Mouse (Mus musculus) liver, embryonic 14.5 days (tissue): Measurements from ENCODE around the gene Cnnm3. TPM values are rescaled to one million over a fixed set of nuclear protein-coding genes. Genes with fewer than 3 reads are reported as not detected.

ENCODE experiments used
- ATAC-seq: fragments of 200-750 bp; cut with Nextera tagmentation; 2 replicates; pipeline ENCODE4 v1.8.0; 2017; ENCODE audit warnings: moderate number of reproducible peaks, mild to moderate bottlenecking, moderate library complexity; ENCODE audit not compliant: insufficient read depth
- DNase-seq, 3 experiments: peaks; one replicate each; pipeline ENCODE4 v3.0.0-alpha.2; 2012 to 2013; ENCODE audit warnings: low read depth in 3 of 3, low spot score in 3 of 3
- H3K27ac ChIP-seq: fragments of 300-500 bp; sonication (generic); 2 replicates; pipeline ENCODE4 v1.5.1; 2014; ENCODE audit warnings: moderate library complexity, mild to moderate bottlenecking, control low read depth, inconsistent platforms
- H3K27me3 ChIP-seq: fragments of 300-500 bp; sonication (generic); 2 replicates; pipeline ENCODE4 v1.6.1; 2014; ENCODE audit warnings: mild to moderate bottlenecking, low read length, moderate library complexity; ENCODE audit not compliant: control insufficient read depth, insufficient read depth
- H3K36me3 ChIP-seq: fragments of 300-500 bp; sonication (generic); replicated peaks from 2 replicates; pipeline ENCODE4 v1.6.1; 2014; ENCODE audit warnings: low read depth; ENCODE audit not compliant: control insufficient read depth, insufficient read depth
- H3K4me1 ChIP-seq, 2 experiments: fragments of 200-500 bp in 1 of 2; fragments of 300-500 bp in 1 of 2; sonication (generic) in 1 of 2; replicated peaks; 2 replicates each; pipeline ENCODE4 v1.6.1; 2012 to 2014; ENCODE audit warnings: antibody characterized with exemption in 1 of 2, inconsistent platforms in 1 of 2, low read length in 1 of 2; ENCODE audit not compliant: control insufficient read depth in 2 of 2, insufficient read depth in 2 of 2
- H3K4me2 ChIP-seq: fragments of 300-500 bp; sonication (generic); 2 replicates; pipeline ENCODE4 v1.6.1; 2014; ENCODE audit warnings: low read depth, mild to moderate bottlenecking, control low read depth, moderate library complexity
- H3K4me3 ChIP-seq, 2 experiments: fragments of 200-500 bp in 1 of 2; fragments of 300-500 bp in 1 of 2; sonication (generic) in 1 of 2; 2 replicates each; pipeline ENCODE4 v1.5.1; 2012 to 2014; ENCODE audit warnings: low read depth in 2 of 2, low read length in 2 of 2, mild to moderate bottlenecking in 2 of 2, control low read depth in 1 of 2, inconsistent platforms in 1 of 2, moderate library complexity in 1 of 2; ENCODE audit not compliant: insufficient read depth in 1 of 2
- H3K9ac ChIP-seq: fragments of 300-500 bp; sonication (generic); replicated peaks from 2 replicates; pipeline ENCODE4 v1.6.1; 2014; ENCODE audit warnings: mild to moderate bottlenecking, control low read depth, moderate library complexity
- H3K9me3 ChIP-seq: fragments of 300-500 bp; sonication (generic); 2 replicates; pipeline ENCODE4 v1.6.1; 2016; ENCODE audit warnings: low read length, mixed read lengths; ENCODE audit not compliant: control insufficient read depth
- CTCF ChIP-seq: IDR thresholded peaks from 2 replicates; pipeline ENCODE4 v1.5.1; 2016; ENCODE audit warnings: antibody characterized with exemption, low read depth, control low read depth
- EP300 ChIP-seq: IDR thresholded peaks from 2 replicates; pipeline ENCODE4 v1.6.1; 2016; ENCODE audit warnings: antibody characterized with exemption, low read depth
- WGBS: fragments of 180-500 bp; shearing (Covaris S2); extraction: QIAGEN DNeasy Blood & Tissue Kit; methylation state at CpG from one replicate; pipeline ENCODE4 v1.1.7; 2014; ENCODE audit not compliant: insufficient replicate concordance; 5-methylcytosine and 5-hydroxymethylcytosine counted together
- polyA plus RNA-seq, 2 experiments: library from polyadenylated mRNA; depleted of rRNA in 1 of 2; stranded (reverse) in 1 of 2; unstranded in 1 of 2; fragments of >200 nt; fragmentation: Nextera tagmentation in 1 of 2; extraction: Ambion mirVana in 1 of 2; gene quantifications; 2 replicates each; pipeline versions ENCODE4 v1.2.1 to v1.2.3; 2012 to 2014

Cnnm3 gene
- polyA plus RNA-seq, 2 experiments = 0.86 to 3.7 TPM

DNA sequence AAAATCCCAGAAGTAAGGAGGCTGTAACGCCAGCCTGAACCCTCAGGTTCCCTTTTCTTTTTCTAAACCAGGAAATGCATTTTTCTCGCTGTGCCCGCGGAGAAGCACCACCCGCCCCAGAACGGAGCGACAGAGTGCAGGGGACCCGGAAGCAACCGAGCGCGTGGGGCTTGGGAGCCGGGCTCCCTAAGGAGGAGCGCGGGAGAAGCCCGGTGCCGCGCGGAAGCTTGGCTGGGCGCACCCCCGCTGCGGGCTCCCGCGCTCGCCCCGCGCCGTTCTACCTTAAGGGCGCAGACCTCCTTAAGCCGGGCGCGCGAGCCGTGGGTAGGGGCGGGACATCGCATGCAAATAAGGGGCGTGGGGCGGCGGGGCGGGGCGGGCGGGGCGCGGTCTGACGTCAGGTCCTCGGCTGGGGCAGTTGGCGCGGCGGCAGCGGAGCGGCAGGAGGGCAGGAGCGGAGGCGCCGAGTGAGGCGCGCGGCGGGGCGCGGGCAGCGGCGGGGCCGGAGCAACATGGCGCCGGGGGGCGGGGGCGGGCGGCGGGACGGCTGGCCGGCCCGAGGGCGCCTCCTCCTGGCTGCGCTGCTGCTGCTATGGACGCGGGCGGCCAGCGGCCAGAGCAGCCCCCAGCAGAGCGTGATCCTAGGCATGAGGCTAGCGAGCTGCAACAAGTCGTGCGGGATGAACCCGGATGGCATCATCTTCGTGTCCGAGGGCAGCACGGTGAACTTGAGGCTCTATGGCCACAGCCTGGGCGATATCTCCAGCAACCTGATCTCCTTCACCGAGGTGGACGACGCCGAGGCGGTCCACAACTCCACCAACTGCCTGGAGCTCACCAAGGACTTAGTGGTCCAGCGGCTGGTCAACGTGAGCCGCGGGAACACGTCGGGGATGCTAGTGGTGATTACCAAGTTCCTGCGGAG is 40.2 kb upstream of the Cnnm3 start, which contains the start of gene Cnnm4:
Gene Cnnm4 (plus strand): TSS at position 440 of the 925 bp plus-strand sequence.
- under 1% methylated on average over 80 of the region's 98 CpGs for WGBS

DNA sequence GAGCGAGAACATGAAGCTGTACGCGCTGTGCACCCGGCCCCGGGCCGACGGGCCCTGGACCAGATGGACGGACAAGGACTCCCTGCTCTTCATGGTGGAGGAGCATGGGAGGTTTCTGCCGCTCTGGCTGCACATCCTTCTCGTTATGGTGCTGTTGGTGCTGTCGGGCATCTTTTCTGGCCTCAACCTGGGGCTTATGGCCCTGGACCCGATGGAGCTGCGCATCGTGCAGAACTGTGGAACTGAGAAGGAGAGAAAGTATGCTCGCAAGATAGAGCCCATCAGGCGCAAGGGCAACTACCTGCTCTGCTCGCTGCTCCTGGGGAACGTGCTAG is 39.6 kb upstream of the Cnnm3 start:
- H3K9ac ChIP-seq = peak overlapping the region; percentile 64
- no peaks in the 10 kb centered on the region for H3K9me3 ChIP-seq

More for the DNA sequence above, 40.2 kb upstream of the Cnnm3 start, which contains the start of gene Cnnm4:
- H3K36me3 ChIP-seq = no peaks in the 10 kb centered on the region
- no peaks in the 10 kb centered on the region for H3K9me3 ChIP-seq
- H3K27ac ChIP-seq = peak within 1 kb of the TSS; percentile 61
- H3K4me2 ChIP-seq = peak within 1 kb of the TSS; percentile 95
- TF ChIP-seq CTCF (peak; percentile 54), EP300 (no peak)
- peaks cover 3 to 43% of the 10 kb centered on the region in 2 experiments for H3K4me1 ChIP-seq
- H3K9ac ChIP-seq = peak within 1 kb of the TSS; percentile 85
- H3K4me3 ChIP-seq = peak within 1 kb of the TSS; percentile 61 to 74
- peak; percentile 77 to 82 (median 81) for DNase-seq
- H3K27me3 ChIP-seq = peaks cover 3% of the 10 kb centered on the region; the same call in 1 of the 2 replicates
- peak; percentile 92 for ATAC-seq

DNA sequence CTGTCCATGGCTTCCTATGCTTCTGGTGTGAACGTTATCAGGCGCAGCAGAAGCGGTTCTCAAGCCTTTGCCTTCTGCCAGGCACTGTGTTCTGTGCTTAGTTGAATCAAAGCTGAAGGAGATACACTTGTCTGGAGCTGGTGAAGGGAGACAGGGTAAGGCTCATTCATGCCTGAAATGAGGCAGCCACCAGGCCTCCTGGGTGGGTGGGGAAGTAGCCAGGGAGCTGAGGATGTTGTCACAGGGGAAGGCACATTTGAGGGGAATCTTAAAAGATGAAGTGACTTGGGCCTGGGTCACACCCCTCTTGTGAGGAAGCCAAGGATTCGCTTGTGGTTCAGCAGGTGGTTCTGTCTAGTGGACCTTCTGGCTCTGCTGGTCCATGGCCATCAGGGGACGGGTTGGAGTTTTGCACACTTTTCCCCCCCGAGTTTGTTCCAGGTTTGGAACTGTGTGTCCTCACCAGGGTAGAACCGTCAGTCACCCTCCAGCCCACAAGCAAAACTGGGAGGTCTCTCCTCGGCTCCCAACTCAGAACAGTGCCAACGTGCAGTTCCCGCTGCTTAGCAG is 38.4 kb upstream of the Cnnm3 start:
- no peak overlapping the region for H3K9ac ChIP-seq

More for the DNA sequence above, 39.6 kb upstream of the Cnnm3 start:
- peaks cover 3% of the 10 kb centered on the region; the same call in 1 of the 2 replicates for H3K27me3 ChIP-seq
- H3K4me2 ChIP-seq = peak overlapping the region; percentile 95
- H3K4me1 ChIP-seq = peaks cover 3 to 44% of the 10 kb centered on the region in 2 experiments
- TF ChIP-seq CTCF = no peak
- TF ChIP-seq EP300 = no peak
- ATAC-seq (peak; percentile 6; the same call in 1 of the 2 replicates), DNase-seq (no peak)
- WGBS = 15% methylated on average over 18 of the region's 18 CpGs
- H3K4me3 ChIP-seq = peak overlapping the region; percentile 61 to 68
- no peak overlapping the region for H3K27ac ChIP-seq
- no peaks in the 10 kb centered on the region for H3K36me3 ChIP-seq

DNA sequence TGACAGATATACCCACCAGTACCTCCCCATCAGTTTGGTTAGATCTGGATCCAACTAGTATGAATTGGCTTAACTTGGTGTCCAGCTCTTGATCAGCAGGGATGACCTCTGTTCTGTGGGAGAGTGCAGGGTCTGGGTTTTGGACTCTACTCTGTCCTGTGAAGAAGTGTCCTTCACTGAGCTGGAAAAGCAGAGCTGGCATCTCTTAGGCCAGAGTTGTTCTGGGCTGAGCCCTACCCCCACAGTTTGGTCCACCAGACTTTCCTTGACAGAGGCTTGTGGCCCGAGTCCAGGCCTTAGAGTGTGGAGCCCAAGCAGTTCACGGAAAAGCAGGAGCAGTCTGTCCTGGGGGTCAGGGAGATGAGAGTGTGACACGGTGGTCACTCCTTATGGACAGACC is 37.0 kb upstream of the Cnnm3 start:
- Histone ChIP-seq H3K4me2 (peak overlapping the region; percentile 24), H3K27me3 (peaks cover 3% of the 10 kb centered on the region; the same call in 1 of the 2 replicates), H3K4me3 (no peak overlapping the region), H3K27ac (no peak overlapping the region), H3K36me3 (no peaks in the 10 kb centered on the region), H3K4me1 (peaks cover 3 to 42% of the 10 kb centered on the region in 2 experiments), H3K9me3 (no peaks in the 10 kb centered on the region), H3K9ac (no peak overlapping the region)
- no peak for DNase-seq
- no peak for TF ChIP-seq CTCF
- no peak for TF ChIP-seq EP300
- ATAC-seq = no peak
- WGBS = 55% methylated on average over 3 of the region's 3 CpGs

More for the DNA sequence above, 38.4 kb upstream of the Cnnm3 start:
- H3K9me3 ChIP-seq = no peaks in the 10 kb centered on the region
- TF ChIP-seq CTCF (no peak), EP300 (no peak)
- H3K27me3 ChIP-seq = peaks cover 3% of the 10 kb centered on the region; the same call in 1 of the 2 replicates
- no peak overlapping the region for H3K27ac ChIP-seq
- H3K4me3 ChIP-seq = peak overlapping the region in 1 of 2 experiments; percentile 8; a peak in 1 of 4 replicates
- DNase-seq = no peak
- peak overlapping the region; percentile 95 for H3K4me2 ChIP-seq
- ATAC-seq = no peak
- H3K36me3 ChIP-seq = no peaks in the 10 kb centered on the region
- whole genome bisulfite sequencing = 42% methylated on average over 10 of the region's 10 CpGs
- peaks cover 3 to 42% of the 10 kb centered on the region in 2 experiments for H3K4me1 ChIP-seq
